Mouse (Mus musculus): ENCODE measurements around the gene Gprin1. TPM values are rescaled to one million over a fixed set of nuclear protein-coding genes. Genes with fewer than 3 reads are reported as not detected.

Gene Gprin1
- total RNA-seq, 2 experiments from 2014 or later, result 3.4 to 4.8 TPM

Other genes starting within 250 kb of the Gprin1 start
- gene Simc1, start 246.1 kb downstream of the Gprin1 start, total RNA-seq (2021), result 10 to 100 TPM in 1 of 2 experiments, 1 to 10 TPM in 1; 7.5 to 10.2 TPM
- gene 4833439L19Rik, start 184.4 kb downstream of the Gprin1 start, total RNA-seq (2021), result 100 to 1,000 TPM; 101 to 104 TPM
- 10 to 100 TPM; 27.1 to 31.4 TPM for gene Arl10, start 174.9 kb downstream of the Gprin1 start, total RNA-seq (2021)
- 10 to 100 TPM; 32.4 to 41.0 TPM for gene Nop16, start 159.8 kb downstream of the Gprin1 start, total RNA-seq (2021)
- gene Higd2a, start 159.7 kb downstream of the Gprin1 start, total RNA-seq (2021), result 100 to 1,000 TPM; 255 to 257 TPM
- gene Cltb, start 138.5 kb downstream of the Gprin1 start, total RNA-seq (2021), result 10 to 100 TPM; 71.6 to 71.7 TPM
- gene Faf2, start 128.1 kb downstream of the Gprin1 start, total RNA-seq (2021), result 10 to 100 TPM; 63.5 to 64.7 TPM
- gene Rnf44, start 56.0 kb downstream of the Gprin1 start, total RNA-seq (2021), result 100 to 1,000 TPM; 100 to 114 TPM
- gene Cdhr2, start 48.4 kb downstream of the Gprin1 start, total RNA-seq (2021), result 1 to 10 TPM in 1 of 2 experiments, under 1 TPM in 1; 0.85 to 2.1 TPM
- gene Sncb, start 16.7 kb upstream of the Gprin1 start, total RNA-seq (2021), result 1 to 10 TPM; 1.8 to 4.2 TPM
- under 1 TPM in 1 of 2 experiments, not detected in 1; 0.12 TPM for gene Eif4e1b, start 34.1 kb upstream of the Gprin1 start, total RNA-seq (2021)
- 10 to 100 TPM; 31.8 to 36.3 TPM for gene Tspan17, start 39.5 kb upstream of the Gprin1 start, total RNA-seq (2021)
- 1 to 10 TPM; 6.5 to 8.8 TPM for gene Unc5a, start 199.5 kb upstream of the Gprin1 start, total RNA-seq (2021)